Mouse (Mus musculus): ENCODE data around the gene Nphs1. TPM values are rescaled to one million over a fixed set of nuclear protein-coding genes. Genes with fewer than 3 reads are reported as not detected.

Gene Nphs1
- polyA plus RNA-seq, 1 experiment from 2014 or later = 0.06 TPM

DNA sequence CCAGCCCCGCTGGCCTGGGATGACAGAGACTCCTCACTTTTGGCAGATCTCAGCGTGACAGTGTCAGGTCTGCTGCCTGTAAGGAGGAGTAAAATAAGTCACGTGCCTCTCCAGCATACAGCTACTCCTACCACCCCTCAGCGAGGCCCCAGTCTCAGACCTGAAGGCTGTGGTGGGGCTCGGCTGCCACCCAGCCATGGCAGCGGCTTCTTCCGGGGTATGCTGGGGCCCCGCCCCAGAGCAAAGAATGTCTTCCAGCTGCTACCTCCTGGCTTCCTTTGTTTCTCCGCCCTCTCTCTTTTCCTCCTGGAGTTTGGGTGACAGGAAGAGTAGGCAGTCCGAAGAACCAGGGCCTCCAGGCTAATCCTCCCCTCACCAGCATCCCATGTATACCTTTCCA lies 67.8 kb downstream of the Nphs1 start:
- H3K4me3 ChIP-seq = no peak overlapping the region

GRCm38 (mm10) chr7:30526399-30526798 lies 68.3 kb downstream of the Nphs1 start:
- H3K36me3 ChIP-seq = peaks cover 72% of the 10 kb centered on the region
- H3K27ac ChIP-seq (ENCODE audit: poor library complexity, severe bottlenecking) = no peak overlapping the region
- H3K27me3 ChIP-seq (replicated peaks) = peaks cover 26% of the 10 kb centered on the region
- no peaks in the 10 kb centered on the region for H3K9me3 ChIP-seq (replicated peaks)
- H3K4me3 ChIP-seq = no peak overlapping the region
- H3K9ac ChIP-seq = peak overlapping the region; percentile 15; the same call in 1 of the 2 replicates
- no peak for ATAC-seq (ENCODE audit: insufficient number of reproducible peaks, low FRiP score)
- H3K4me1 ChIP-seq (replicated peaks) = peaks cover 12% of the 10 kb centered on the region
- WGBS = 22% methylated on average over 17 of the region's 17 CpGs
- peak overlapping the region; percentile 27 for H3K4me2 ChIP-seq

More for the DNA sequence above, 67.8 kb downstream of the Nphs1 start:
- no peak for ATAC-seq (ENCODE audit: insufficient number of reproducible peaks, low FRiP score)
- peaks cover 26% of the 10 kb centered on the region for H3K27me3 ChIP-seq (replicated peaks)
- peaks cover 72% of the 10 kb centered on the region for H3K36me3 ChIP-seq
- no peaks in the 10 kb centered on the region for H3K9me3 ChIP-seq (replicated peaks)
- peak overlapping the region; percentile 27 for H3K4me2 ChIP-seq
- no peak overlapping the region for H3K27ac ChIP-seq (ENCODE audit: poor library complexity, severe bottlenecking)
- 25% methylated on average over 10 of the region's 10 CpGs for WGBS
- H3K9ac ChIP-seq = peak overlapping the region; percentile 15; the same call in 1 of the 2 replicates
- peaks cover 12% of the 10 kb centered on the region for H3K4me1 ChIP-seq (replicated peaks)

DNA sequence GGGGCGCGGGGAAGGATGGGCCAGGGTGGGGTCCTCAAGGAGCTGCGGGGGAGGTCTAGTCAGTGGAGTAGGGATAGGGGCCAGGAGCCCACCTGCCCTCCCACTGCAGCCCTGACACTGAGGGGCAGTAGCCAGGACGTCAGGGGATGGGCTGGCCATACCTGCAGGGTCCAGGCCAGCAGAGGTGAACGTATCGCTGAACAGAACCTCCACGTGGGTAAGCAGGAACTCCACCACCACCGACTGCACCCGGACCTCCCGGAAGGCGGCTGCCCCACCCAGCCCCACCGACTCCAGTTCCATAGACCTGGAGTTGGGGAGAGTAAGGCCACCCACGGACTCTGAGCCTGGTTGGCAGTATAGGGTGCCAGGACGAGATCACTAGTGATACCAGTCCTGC lies 68.9 kb downstream of the Nphs1 start:
- no peak overlapping the region for H3K4me2 ChIP-seq
- peaks cover 18% of the 10 kb centered on the region for H3K4me1 ChIP-seq (replicated peaks)
- H3K27me3 ChIP-seq (replicated peaks) = peaks cover 26% of the 10 kb centered on the region
- no peak overlapping the region for H3K4me3 ChIP-seq
- no peak for ATAC-seq (ENCODE audit: insufficient number of reproducible peaks, low FRiP score)
- no peak overlapping the region for H3K9ac ChIP-seq
- WGBS = 80% methylated on average over 14 of the region's 14 CpGs
- peaks cover 78% of the 10 kb centered on the region for H3K36me3 ChIP-seq
- no peaks in the 10 kb centered on the region for H3K9me3 ChIP-seq (replicated peaks)
- H3K27ac ChIP-seq (ENCODE audit: poor library complexity, severe bottlenecking) = no peak overlapping the region

GRCm38 (mm10) chr7:30531291-30531815 lies 73.2 kb downstream of the Nphs1 start:
- H3K4me1 ChIP-seq (replicated peaks) = peaks cover 39% of the 10 kb centered on the region
- H3K4me2 ChIP-seq = no peak overlapping the region
- no peaks in the 10 kb centered on the region for H3K9me3 ChIP-seq (replicated peaks)
- WGBS = 76% methylated on average over 9 of the region's 9 CpGs
- H3K4me3 ChIP-seq = no peak overlapping the region
- H3K27me3 ChIP-seq (replicated peaks) = 0 out of 2 replicates have a peak, but pooled peaks cover 11% of the 10 kb centered on the region
- H3K9ac ChIP-seq = no peak overlapping the region
- no peak for ATAC-seq (ENCODE audit: insufficient number of reproducible peaks, low FRiP score)
- H3K36me3 ChIP-seq = peaks cover 50% of the 10 kb centered on the region
- no peak overlapping the region for H3K27ac ChIP-seq (ENCODE audit: poor library complexity, severe bottlenecking)

- peak overlapping the region; percentile 96 for H3K4me2 ChIP-seq
- 0 out of 2 replicates have a peak, but pooled peaks cover 11% of the 10 kb centered on the region for H3K27me3 ChIP-seq (replicated peaks)
- H3K9me3 ChIP-seq (replicated peaks) = no peaks in the 10 kb centered on the region
- H3K9ac ChIP-seq = peak overlapping the region; percentile 15; the same call in 1 of the 2 replicates
- ATAC-seq (ENCODE audit: insufficient number of reproducible peaks, low FRiP score) = no peak
- WGBS = 36% methylated on average over 8 of the region's 8 CpGs
- peaks cover 33% of the 10 kb centered on the region for H3K4me1 ChIP-seq (replicated peaks)
- H3K27ac ChIP-seq (ENCODE audit: poor library complexity, severe bottlenecking) = no peak overlapping the region
- H3K36me3 ChIP-seq = peaks cover 38% of the 10 kb centered on the region
- H3K4me3 ChIP-seq = no peak overlapping the region
These were observed 74.8 kb downstream of the Nphs1 start for GRCm38 (mm10) chr7:30532931-30533330.

DNA sequence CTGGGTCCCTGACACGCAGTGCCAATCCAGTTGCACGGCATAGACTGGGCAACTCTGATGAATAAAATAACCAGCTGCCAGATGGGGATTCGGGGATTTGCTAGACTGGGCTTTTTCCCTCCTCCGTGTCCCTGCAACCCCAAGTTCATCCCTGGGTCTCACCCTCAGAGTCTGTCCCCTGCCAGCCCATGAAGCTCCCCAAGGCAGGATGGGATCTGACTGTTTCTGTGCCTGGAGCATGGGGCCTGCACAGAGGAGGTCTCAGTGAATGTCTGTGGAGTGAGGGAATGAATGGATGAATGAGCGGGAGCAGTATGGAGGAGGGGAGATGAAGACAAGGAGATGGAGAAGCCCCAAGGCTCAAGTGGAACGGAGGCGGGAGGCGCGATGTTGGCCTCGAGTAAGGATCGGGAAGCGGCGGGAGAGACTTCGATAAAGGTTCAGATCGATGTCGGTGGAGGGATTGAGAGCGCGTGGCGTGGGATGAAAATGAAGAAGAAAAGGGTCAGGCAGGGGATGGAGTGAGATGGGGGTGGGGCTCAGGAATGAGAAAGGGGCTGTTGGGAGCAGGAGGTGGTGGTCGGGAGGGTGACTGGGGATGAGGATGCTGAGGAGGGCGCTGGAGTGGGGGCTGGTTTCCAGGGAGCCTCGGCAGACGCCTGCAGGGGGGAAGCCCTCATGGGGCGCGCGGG lies 76.0 kb downstream of the Nphs1 start:
- ATAC-seq (ENCODE audit: insufficient number of reproducible peaks, low FRiP score) = no peak; the same call in 1 of the 2 replicates
- H3K4me1 ChIP-seq (replicated peaks) = peaks cover 33% of the 10 kb centered on the region
- H3K9me3 ChIP-seq (replicated peaks) = no peaks in the 10 kb centered on the region
- peak overlapping the region; percentile 80 for H3K9ac ChIP-seq
- WGBS = 9% methylated on average over 26 of the region's 26 CpGs
- 0 out of 2 replicates have a peak, but pooled peaks cover 11% of the 10 kb centered on the region for H3K27me3 ChIP-seq (replicated peaks)
- H3K36me3 ChIP-seq = peaks cover 32% of the 10 kb centered on the region
- peak overlapping the region; percentile 74 for H3K4me3 ChIP-seq
- H3K4me2 ChIP-seq = peak overlapping the region; percentile 96
- H3K27ac ChIP-seq (ENCODE audit: poor library complexity, severe bottlenecking) = no peak overlapping the region

- peak; percentile 95 for ATAC-seq (ENCODE audit: insufficient number of reproducible peaks, low FRiP score)
- Histone ChIP-seq H3K4me1 (replicated peaks) (peaks cover 33% of the 10 kb centered on the region), H3K9me3 (replicated peaks) (no peaks in the 10 kb centered on the region), H3K27ac (ENCODE audit: poor library complexity, severe bottlenecking) (0 out of 2 replicates have a peak within 1 kb of the TSS, but pooled peaks have one; percentile 20), H3K36me3 (peaks cover 32% of the 10 kb centered on the region), H3K4me2 (peak within 1 kb of the TSS; percentile 96), H3K27me3 (replicated peaks) (0 out of 2 replicates have a peak, but pooled peaks cover 11% of the 10 kb centered on the region), H3K4me3 (peak within 1 kb of the TSS; percentile 74), H3K9ac (peak within 1 kb of the TSS; percentile 80)
- WGBS = under 1% methylated on average over 56 of the region's 84 CpGs
These were observed 76.8 kb downstream of the Nphs1 start, which contains the start of gene Arhgap33 for GRCm38 (mm10) chr7:30534633-30535577. Gene Arhgap33 (minus strand): TSS chr7:30535060.

Other genes starting within 250 kb of the Nphs1 start
- gene Polr2i, start 226.4 kb upstream of the Nphs1 start, polyA plus RNA-seq (2016; fragmentation: Nextera tagmentation; extraction: Ambion mirVana) = 101 and 105 TPM in 2 replicates
- gene Tbcb, start 226.0 kb upstream of the Nphs1 start, polyA plus RNA-seq (2016; fragmentation: Nextera tagmentation; extraction: Ambion mirVana) = 155 and 162 TPM in 2 replicates
- gene Ovol3, start 222.6 kb upstream of the Nphs1 start, polyA plus RNA-seq (2016; fragmentation: Nextera tagmentation; extraction: Ambion mirVana) = not detected in 2 replicates
- gene Thap8, start 178.2 kb upstream of the Nphs1 start, polyA plus RNA-seq (2016; fragmentation: Nextera tagmentation; extraction: Ambion mirVana) = 0.27 and 0.32 TPM in 2 replicates
- 9.3 and 9.9 TPM in 2 replicates for gene Wdr62, start 177.9 kb upstream of the Nphs1 start, polyA plus RNA-seq (2016; fragmentation: Nextera tagmentation; extraction: Ambion mirVana)
- gene Clip3, start 166.6 kb upstream of the Nphs1 start, polyA plus RNA-seq (2016; fragmentation: Nextera tagmentation; extraction: Ambion mirVana) = 17.2 and 20.2 TPM in 2 replicates
- 56.8 and 59.0 TPM in 2 replicates for gene Alkbh6, start 149.6 kb upstream of the Nphs1 start, polyA plus RNA-seq (2016; fragmentation: Nextera tagmentation; extraction: Ambion mirVana)
- 18.4 and 19.5 TPM in 2 replicates for gene Syne4, start 143.5 kb upstream of the Nphs1 start, polyA plus RNA-seq (2016; fragmentation: Nextera tagmentation; extraction: Ambion mirVana)
- gene E130208F15Rik, start 136.6 kb upstream of the Nphs1 start, polyA plus RNA-seq (2016; fragmentation: Nextera tagmentation; extraction: Ambion mirVana) = 1.7 and 2.9 TPM in 2 replicates
- 16.7 and 17.0 TPM in 2 replicates for gene Sdhaf1, start 134.4 kb upstream of the Nphs1 start, polyA plus RNA-seq (2016; fragmentation: Nextera tagmentation; extraction: Ambion mirVana)
- 2.3 and 2.8 TPM in 2 replicates for gene Lrfn3, start 95.5 kb upstream of the Nphs1 start, polyA plus RNA-seq (2016; fragmentation: Nextera tagmentation; extraction: Ambion mirVana)
- 9.5 and 9.8 TPM in 2 replicates for gene Tyrobp, start 44.6 kb upstream of the Nphs1 start, polyA plus RNA-seq (2016; fragmentation: Nextera tagmentation; extraction: Ambion mirVana)
- 1.1 TPM in 1 of 2 replicates, not detected in the other for gene Hcst, start 38.5 kb upstream of the Nphs1 start, polyA plus RNA-seq (2016; fragmentation: Nextera tagmentation; extraction: Ambion mirVana)
- 0.95 and 1.3 TPM in 2 replicates for gene Nfkbid, start 36.6 kb upstream of the Nphs1 start, polyA plus RNA-seq (2016; fragmentation: Nextera tagmentation; extraction: Ambion mirVana)
- gene Aplp1, start 12.8 kb upstream of the Nphs1 start, polyA plus RNA-seq (2016; fragmentation: Nextera tagmentation; extraction: Ambion mirVana) = 41.6 and 43.4 TPM in 2 replicates
- gene Kirrel2, start 625 bp upstream of the Nphs1 start, polyA plus RNA-seq (2016; fragmentation: Nextera tagmentation; extraction: Ambion mirVana) = 1.1 and 1.3 TPM in 2 replicates
- 1.00 TPM in 1 of 2 replicates, not detected in the other for gene Prodh2, start 35.3 kb downstream of the Nphs1 start, polyA plus RNA-seq (2016; fragmentation: Nextera tagmentation; extraction: Ambion mirVana)
- 10.1 and 10.9 TPM in 2 replicates for gene Arhgap33, start 76.7 kb downstream of the Nphs1 start, polyA plus RNA-seq (2016; fragmentation: Nextera tagmentation; extraction: Ambion mirVana)
- 30.5 and 31.6 TPM in 2 replicates for gene Hspb6, start 93.9 kb downstream of the Nphs1 start, polyA plus RNA-seq (2016; fragmentation: Nextera tagmentation; extraction: Ambion mirVana)
- gene Proser3, start 94.0 kb downstream of the Nphs1 start, polyA plus RNA-seq (2016; fragmentation: Nextera tagmentation; extraction: Ambion mirVana) = 9.3 and 12.7 TPM in 2 replicates
- gene Lin37, start 101.5 kb downstream of the Nphs1 start, polyA plus RNA-seq (2016; fragmentation: Nextera tagmentation; extraction: Ambion mirVana) = 31.1 and 34.8 TPM in 2 replicates
- gene U2af1l4, start 105.0 kb downstream of the Nphs1 start, polyA plus RNA-seq (2016; fragmentation: Nextera tagmentation; extraction: Ambion mirVana) = 82.4 and 88.8 TPM in 2 replicates
- gene Gm49396, start 105.0 kb downstream of the Nphs1 start, polyA plus RNA-seq (2016; fragmentation: Nextera tagmentation; extraction: Ambion mirVana) = 10.5 and 10.6 TPM in 2 replicates
- 115 and 124 TPM in 2 replicates for gene Psenen, start 105.3 kb downstream of the Nphs1 start, polyA plus RNA-seq (2016; fragmentation: Nextera tagmentation; extraction: Ambion mirVana)
- gene Igflr1, start 107.1 kb downstream of the Nphs1 start, polyA plus RNA-seq (2016; fragmentation: Nextera tagmentation; extraction: Ambion mirVana) = 2.7 and 3.7 TPM in 2 replicates
- gene Kmt2b, start 130.4 kb downstream of the Nphs1 start, polyA plus RNA-seq (2016; fragmentation: Nextera tagmentation; extraction: Ambion mirVana) = 4.9 and 5.1 TPM in 2 replicates
- gene Zbtb32, start 140.6 kb downstream of the Nphs1 start, polyA plus RNA-seq (2016; fragmentation: Nextera tagmentation; extraction: Ambion mirVana) = 0.09 and 0.44 TPM in 2 replicates
- 0.44 and 2.5 TPM in 2 replicates for gene Upk1a, start 154.5 kb downstream of the Nphs1 start, polyA plus RNA-seq (2016; fragmentation: Nextera tagmentation; extraction: Ambion mirVana)
- gene Cox6b1, start 167.8 kb downstream of the Nphs1 start, polyA plus RNA-seq (2016; fragmentation: Nextera tagmentation; extraction: Ambion mirVana) = 1,789 and 1,831 TPM in 2 replicates
- gene Etv2, start 177.5 kb downstream of the Nphs1 start, polyA plus RNA-seq (2016; fragmentation: Nextera tagmentation; extraction: Ambion mirVana) = 1.1 and 1.4 TPM in 2 replicates
- 96.5 and 103 TPM in 2 replicates for gene Rbm42, start 192.0 kb downstream of the Nphs1 start, polyA plus RNA-seq (2016; fragmentation: Nextera tagmentation; extraction: Ambion mirVana)
- gene Haus5, start 206.7 kb downstream of the Nphs1 start, polyA plus RNA-seq (2016; fragmentation: Nextera tagmentation; extraction: Ambion mirVana) = 35.4 and 36.3 TPM in 2 replicates
- not detected in 2 replicates for gene Pmis2, start 213.3 kb downstream of the Nphs1 start, polyA plus RNA-seq (2016; fragmentation: Nextera tagmentation; extraction: Ambion mirVana)
- 1.2 and 1.5 TPM in 2 replicates for gene 2200002J24Rik, start 240.6 kb downstream of the Nphs1 start, polyA plus RNA-seq (2016; fragmentation: Nextera tagmentation; extraction: Ambion mirVana)

Measured in heart, embryonic 12.5 days (tissue).